7 mouse cellular contexts compared by ENCODE assay signal in the genomic region with DNA sequence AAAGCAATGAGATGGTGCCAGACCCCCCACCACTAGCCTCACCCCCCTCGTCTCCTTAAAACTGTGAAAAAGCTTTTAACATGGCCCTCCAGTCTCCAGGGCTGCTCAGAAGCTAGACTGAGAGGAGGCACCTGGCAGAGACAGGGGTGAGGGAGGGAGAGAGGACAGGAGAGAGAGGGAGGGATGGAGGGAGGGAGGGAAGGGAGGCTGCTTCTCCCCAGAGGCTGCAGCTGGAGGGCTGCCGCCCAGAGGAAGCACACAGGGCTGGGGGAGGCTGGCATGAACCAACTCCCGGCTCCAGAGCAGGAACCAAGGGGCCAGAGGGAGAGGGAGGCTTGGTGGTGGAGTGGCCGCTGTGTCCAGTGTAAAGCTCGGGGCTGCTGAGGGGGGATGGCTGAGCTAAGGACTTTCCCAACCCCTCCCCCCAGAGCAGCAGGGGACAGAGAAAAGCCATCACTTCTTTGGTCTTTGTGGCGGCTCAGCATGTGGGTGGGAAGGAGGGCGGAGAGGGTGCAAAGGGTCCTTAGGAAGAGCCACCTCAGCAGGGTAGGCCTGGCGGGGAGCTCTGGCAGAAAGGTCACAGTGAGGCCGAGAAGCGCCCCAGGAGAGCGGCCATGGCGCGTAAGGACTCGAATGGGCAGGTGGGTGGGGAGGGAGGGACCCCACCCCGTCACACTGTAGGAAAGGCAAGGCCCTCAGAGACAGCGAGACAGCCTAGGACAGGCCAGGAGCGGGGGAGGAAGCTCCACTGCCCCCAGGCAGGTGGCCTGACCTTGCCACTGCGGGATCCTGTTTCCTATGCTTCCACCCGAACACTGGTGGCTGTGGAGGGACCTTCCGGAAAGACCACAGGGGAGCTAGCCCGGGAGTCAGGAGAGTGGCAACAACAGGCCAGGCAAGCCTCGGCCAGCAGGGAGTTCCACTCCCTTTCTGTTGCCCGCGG. TPM values are rescaled to one million over a fixed set of nuclear protein-coding genes. Genes with fewer than 3 reads are reported as not detected.
A peak's percentile ranks its signal among the peaks of the same experiment; 100 is the strongest.
DNase-seq lines count a peak whose midpoint lies in the region; ATAC-seq and TF ChIP-seq lines count a peak whose summit lies in the region.

No protein-coding gene starts in this region.

- peak; percentile 31 for DNase-seq in lung, embryonic 14.5 days
- no peak for DNase-seq in lung, postnatal 0 days (ENCODE audit: low spot score)
- DNase-seq in thymus, postnatal 4 days = peak; percentile 66
- no peak for DNase-seq in gastrocnemius, postnatal 10 days

- no peak for TF ChIP-seq CTCF in lung, embryonic 14.5 days (IDR thresholded peaks at IDR 0.05; ENCODE audit: low read depth)
- TF ChIP-seq CTCF in lung, postnatal 0 days (IDR thresholded peaks at IDR 0.05) = no peak

- no peak for TF ChIP-seq EP300 in lung, postnatal 0 days (IDR thresholded peaks at IDR 0.05)

- no peaks in the 10 kb centered on the region for H3K9me3 ChIP-seq in lung, embryonic 14.5 days (ENCODE audit: low read depth, low read length)
- no peaks in the 10 kb centered on the region for H3K9me3 ChIP-seq in lung, postnatal 0 days (ENCODE audit: low read length)
- H3K9me3 ChIP-seq in forebrain, embryonic 16.5 days (ENCODE audit: control insufficient read depth, low read length) = no peaks in the 10 kb centered on the region
- no peaks in the 10 kb centered on the region for H3K9me3 ChIP-seq in midbrain, embryonic 15.5 days

- H3K4me2 ChIP-seq in lung, embryonic 14.5 days = peak overlapping the region; percentile 18; the same call in 1 of the 2 replicates
- H3K4me2 ChIP-seq in lung, postnatal 0 days (replicated peaks; ENCODE audit: low read depth, low read length) = no peak overlapping the region
- H3K4me2 ChIP-seq in forebrain, embryonic 16.5 days (ENCODE audit: low read length) = no peak overlapping the region
- no peak overlapping the region for H3K4me2 ChIP-seq in midbrain, embryonic 15.5 days

- 28% methylated on average over 24 of the region's 24 CpGs for WGBS in lung, embryonic 14.5 days
- 50% methylated on average over 24 of the region's 24 CpGs for WGBS in lung, postnatal 0 days
- 22% methylated on average over 24 of the region's 24 CpGs for WGBS in forebrain, embryonic 16.5 days
- WGBS in midbrain, embryonic 15.5 days = 14% methylated on average over 24 of the region's 24 CpGs

- peak; percentile 36 for ATAC-seq in lung, embryonic 14.5 days (ENCODE audit: insufficient read depth)
- ATAC-seq in lung, postnatal 0 days = no peak
- peak; percentile 41; the same call in 1 of the 2 replicates for ATAC-seq in forebrain, embryonic 16.5 days
- no peak for ATAC-seq in midbrain, embryonic 15.5 days (replicated peaks)
- no peak for ATAC-seq in frontal cortex, adult (ENCODE audit: low TSS enrichment)

- peak overlapping the region; percentile 50; the same call in 1 of the 2 replicates for H3K27ac ChIP-seq in lung, embryonic 14.5 days (ENCODE audit: low read depth)
- H3K27ac ChIP-seq in lung, postnatal 0 days (ENCODE audit: low read length) = no peak overlapping the region
- no peak overlapping the region for H3K27ac ChIP-seq in forebrain, embryonic 16.5 days (ENCODE audit: low read length)
- H3K27ac ChIP-seq in midbrain, embryonic 15.5 days = peak overlapping the region; percentile 42

- H3K4me1 ChIP-seq in lung, embryonic 14.5 days (ENCODE audit: insufficient read depth) = peaks cover 12% of the 10 kb centered on the region; the same call in 1 of the 2 replicates
- no peaks in the 10 kb centered on the region for H3K4me1 ChIP-seq in lung, postnatal 0 days (ENCODE audit: insufficient read depth, low read depth, low read length)
- H3K4me1 ChIP-seq in forebrain, embryonic 16.5 days (replicated peaks; ENCODE audit: control insufficient read depth, insufficient read depth, low read length) = peaks cover 18% of the 10 kb centered on the region
- peaks cover 26% of the 10 kb centered on the region for H3K4me1 ChIP-seq in midbrain, embryonic 15.5 days

- no peaks in the 10 kb centered on the region for H3K27me3 ChIP-seq in lung, embryonic 14.5 days (ENCODE audit: insufficient read depth, low read length)
- no peaks in the 10 kb centered on the region for H3K27me3 ChIP-seq in lung, postnatal 0 days (replicated peaks; ENCODE audit: insufficient read depth, low read length)
- H3K27me3 ChIP-seq in forebrain, embryonic 16.5 days (replicated peaks; ENCODE audit: control insufficient read depth, insufficient read depth, low read length) = no peaks in the 10 kb centered on the region
- H3K27me3 ChIP-seq in midbrain, embryonic 15.5 days (replicated peaks) = no peaks in the 10 kb centered on the region

- peak overlapping the region; percentile 36 for H3K9ac ChIP-seq in lung, embryonic 14.5 days
- no peak overlapping the region for H3K9ac ChIP-seq in lung, postnatal 0 days (replicated peaks; ENCODE audit: low read depth)
- H3K9ac ChIP-seq in forebrain, embryonic 16.5 days (replicated peaks; ENCODE audit: low read depth, low read length) = 0 out of 2 replicates have a peak overlapping the region, but pooled peaks have one; percentile 23
- no peak overlapping the region for H3K9ac ChIP-seq in midbrain, embryonic 15.5 days

- no peak overlapping the region for H3K4me3 ChIP-seq in lung, embryonic 14.5 days (ENCODE audit: low read depth, low read length)
- no peak overlapping the region for H3K4me3 ChIP-seq in lung, postnatal 0 days (ENCODE audit: low read depth, low read length)
- no peak overlapping the region for H3K4me3 ChIP-seq in forebrain, embryonic 16.5 days (replicated peaks; ENCODE audit: low read length)
- no peak overlapping the region for H3K4me3 ChIP-seq in midbrain, embryonic 15.5 days

- peaks cover 29% of the 10 kb centered on the region; the same call in 1 of the 2 replicates for H3K36me3 ChIP-seq in lung, embryonic 14.5 days (ENCODE audit: insufficient read depth)
- peaks cover 15% of the 10 kb centered on the region; the same call in 1 of the 2 replicates for H3K36me3 ChIP-seq in lung, postnatal 0 days (ENCODE audit: insufficient read depth, low read length)
- H3K36me3 ChIP-seq in forebrain, embryonic 16.5 days (ENCODE audit: control insufficient read depth, insufficient read depth) = peaks cover 6% of the 10 kb centered on the region
- H3K36me3 ChIP-seq in midbrain, embryonic 15.5 days (replicated peaks) = no peaks in the 10 kb centered on the region; the same call in 1 of the 2 replicates

RNA-seq across cellular contexts. Expression of gene Tmem222, which starts 15.6 kb away (rescaled TPM):
- 86.5 and 88.1 TPM in 2 replicates for polyA plus RNA-seq in lung, embryonic 14.5 days (2014; fragmentation: Nextera tagmentation; extraction: Ambion mirVana)
- polyA plus RNA-seq in lung, postnatal 0 days (2015; fragmentation: Nextera tagmentation; extraction: Ambion mirVana) = 47.2 and 58.1 TPM in 2 replicates
- 112 and 124 TPM in 2 replicates for polyA plus RNA-seq in forebrain, embryonic 16.5 days (2015; fragmentation: Nextera tagmentation; extraction: Ambion mirVana)
- 118 and 120 TPM in 2 replicates for polyA plus RNA-seq in midbrain, embryonic 15.5 days (2015; fragmentation: Nextera tagmentation; extraction: Ambion mirVana)
- 10 to 100 TPM; 23.6 to 25.9 TPM for total RNA-seq in gastrocnemius, postnatal 10 days (2021)

RNA-seq across cellular contexts. Expression of gene Sytl1, which starts 30.3 kb away (rescaled TPM):
- 0.73 and 0.84 TPM in 2 replicates for polyA plus RNA-seq in lung, embryonic 14.5 days (2014; fragmentation: Nextera tagmentation; extraction: Ambion mirVana)
- 3.1 and 3.3 TPM in 2 replicates for polyA plus RNA-seq in lung, postnatal 0 days (2015; fragmentation: Nextera tagmentation; extraction: Ambion mirVana)
- 0.47 and 0.52 TPM in 2 replicates for polyA plus RNA-seq in forebrain, embryonic 16.5 days (2015; fragmentation: Nextera tagmentation; extraction: Ambion mirVana)
- polyA plus RNA-seq in midbrain, embryonic 15.5 days (2015; fragmentation: Nextera tagmentation; extraction: Ambion mirVana) = 0.56 and 0.65 TPM in 2 replicates
- 1 to 10 TPM; 1.1 to 1.4 TPM for total RNA-seq in gastrocnemius, postnatal 10 days (2021)

RNA-seq across cellular contexts. Expression of gene Map3k6, which starts 52.6 kb away (rescaled TPM):
- polyA plus RNA-seq in lung, embryonic 14.5 days (2014; fragmentation: Nextera tagmentation; extraction: Ambion mirVana) = 2.0 and 2.2 TPM in 2 replicates
- polyA plus RNA-seq in lung, postnatal 0 days (2015; fragmentation: Nextera tagmentation; extraction: Ambion mirVana) = 7.8 and 18.7 TPM in 2 replicates
- polyA plus RNA-seq in forebrain, embryonic 16.5 days (2015; fragmentation: Nextera tagmentation; extraction: Ambion mirVana) = 2.1 and 2.3 TPM in 2 replicates
- polyA plus RNA-seq in midbrain, embryonic 15.5 days (2015; fragmentation: Nextera tagmentation; extraction: Ambion mirVana) = 1.6 and 2.0 TPM in 2 replicates
- total RNA-seq in gastrocnemius, postnatal 10 days (2021) = 1 to 10 TPM; 2.1 to 5.5 TPM

Comparison
In these comparisons a context has a peak if more than half of its experiments do, and no peak if none do; other contexts are left out.
1. ATAC-seq: peak in lung, embryonic 14.5 days (single experiment) and forebrain, embryonic 16.5 days (single experiment); none in lung, postnatal 0 days (single experiment), midbrain, embryonic 15.5 days (single experiment) and frontal cortex, adult (single experiment).
2. DNase-seq: peak in lung, embryonic 14.5 days (single experiment) and thymus, postnatal 4 days (single experiment); none in lung, postnatal 0 days (single experiment) and gastrocnemius, postnatal 10 days (single experiment).
3. H3K27ac ChIP-seq: peak in lung, embryonic 14.5 days (single experiment) and midbrain, embryonic 15.5 days (single experiment); none in lung, postnatal 0 days (single experiment) and forebrain, embryonic 16.5 days (single experiment).
4. H3K9ac ChIP-seq: peak in lung, embryonic 14.5 days (single experiment) and forebrain, embryonic 16.5 days (single experiment); none in lung, postnatal 0 days (single experiment) and midbrain, embryonic 15.5 days (single experiment).